Mouse (Mus musculus) neural tube, embryonic 12.5 days (tissue): ENCODE measurements at regions not wholly inside any gene's neighbourhood (a gene's known extent, or its start where the extent isn't known, plus 50 kb on each side); places are given as distances from the start of the nearest gene placed in this dataset.
"Not testable (repeated sequence)": the region's sequence is repeated elsewhere in the genome, so short reads cannot be mapped to it uniquely, and the experiment has no call there.

Experiments
- ATAC-seq: fragments of 200-750 bp; cut with Nextera tagmentation; 2 replicates; pipeline ENCODE4 v1.8.0; 2017; ENCODE audit warnings: low read depth, mild to moderate bottlenecking, moderate TSS enrichment, moderate library complexity; ENCODE audit not compliant: low FRiP score
- H3K27ac ChIP-seq: fragments of 300-500 bp; sonication (generic); 2 replicates; pipeline ENCODE4 v1.5.1; 2016
- H3K27me3 ChIP-seq: fragments of 300-500 bp; sonication (generic); replicated peaks from 2 replicates; pipeline ENCODE4 v1.6.1; 2016; ENCODE audit warnings: mild to moderate bottlenecking
- H3K36me3 ChIP-seq: fragments of 300-500 bp; sonication (generic); 2 replicates; pipeline ENCODE4 v1.6.1; 2016; ENCODE audit warnings: mild to moderate bottlenecking
- H3K4me1 ChIP-seq: fragments of 300-500 bp; sonication (generic); 2 replicates; pipeline ENCODE4 v1.6.1; 2016
- H3K4me2 ChIP-seq: fragments of 300-500 bp; sonication (generic); replicated peaks from 2 replicates; pipeline ENCODE4 v1.6.1; 2016; ENCODE audit warnings: mild to moderate bottlenecking
- H3K4me3 ChIP-seq: fragments of 300-500 bp; sonication (generic); 2 replicates; pipeline ENCODE4 v1.5.1; 2016
- H3K9ac ChIP-seq: fragments of 300-500 bp; sonication (generic); 2 replicates; pipeline ENCODE4 v1.6.1; 2016; ENCODE audit warnings: mild to moderate bottlenecking
- H3K9me3 ChIP-seq: fragments of 300-500 bp; sonication (generic); 2 replicates; pipeline ENCODE4 v1.6.1; 2016; ENCODE audit warnings: mild to moderate bottlenecking
- WGBS: fragments of 180-500 bp; shearing (Covaris S2); methylation state at CpG from one replicate; pipeline ENCODE4 v1.1.7; 2016; 5-methylcytosine and 5-hydroxymethylcytosine counted together

DNA sequence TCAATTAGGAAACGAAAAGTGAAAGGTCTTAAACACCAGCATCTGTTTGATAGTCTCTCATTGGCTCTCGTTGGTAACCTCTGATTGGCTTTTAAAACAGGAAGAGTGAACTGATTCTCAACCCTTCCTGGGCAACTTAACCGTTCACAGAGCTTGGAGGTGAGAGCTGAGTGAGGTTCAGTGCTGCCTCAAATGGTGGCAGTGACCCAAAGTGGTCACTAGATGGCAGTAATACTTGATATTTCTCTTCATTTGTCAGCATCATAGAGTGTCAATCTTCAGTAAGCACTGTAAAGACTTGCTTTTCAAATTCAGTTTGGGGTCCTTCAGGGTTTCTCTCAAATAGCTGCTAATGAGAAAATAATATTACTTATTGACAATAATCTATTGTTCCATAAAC lies 321.8 kb upstream of the Gdi2 start:
- WGBS = 48% methylated on average over 3 of the region's 3 CpGs
- H3K9me3 ChIP-seq, H3K27ac ChIP-seq, H3K36me3 ChIP-seq, H3K4me2 ChIP-seq, H3K27me3 ChIP-seq, H3K4me1 ChIP-seq, H3K9ac ChIP-seq, ATAC-seq, H3K4me3 ChIP-seq: not testable (repeated sequence)

DNA sequence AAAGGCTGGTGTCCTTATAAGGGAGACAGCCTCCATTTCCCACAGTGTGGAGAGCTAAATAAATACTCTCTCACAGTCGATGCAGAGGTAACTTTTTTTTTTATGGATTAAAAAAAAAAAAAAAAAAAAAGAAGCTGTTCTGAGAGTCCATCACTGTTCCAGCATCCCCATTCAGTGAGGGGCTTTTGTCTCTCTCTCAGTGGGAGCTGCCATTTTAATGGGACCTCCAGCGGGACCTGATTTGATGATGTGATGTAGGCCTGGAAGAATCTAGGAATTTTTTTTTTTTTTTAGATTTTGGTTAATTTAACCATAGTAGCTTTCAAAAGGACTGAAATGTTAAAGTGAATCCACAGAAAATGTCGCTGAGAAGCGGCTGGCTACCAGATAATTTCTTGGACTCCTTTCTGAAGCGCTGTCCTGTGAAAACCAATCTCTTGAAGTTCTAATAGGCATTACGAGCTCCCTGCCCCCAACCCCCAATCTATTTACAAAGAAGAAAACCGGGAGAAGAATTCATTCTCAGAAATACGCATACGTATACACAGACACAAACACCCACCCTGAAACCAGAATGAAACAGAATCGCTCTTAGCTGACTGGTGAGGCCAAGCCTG lies 316.8 kb upstream of the Gdi2 start:
- not testable (repeated sequence) for H3K27ac ChIP-seq, H3K27me3 ChIP-seq, H3K4me1 ChIP-seq, H3K36me3 ChIP-seq, H3K9me3 ChIP-seq, H3K9ac ChIP-seq, ATAC-seq, H3K4me3 ChIP-seq
- peak overlapping the region; percentile 31 for H3K4me2 ChIP-seq
- WGBS = 55% methylated on average over 10 of the region's 10 CpGs

DNA sequence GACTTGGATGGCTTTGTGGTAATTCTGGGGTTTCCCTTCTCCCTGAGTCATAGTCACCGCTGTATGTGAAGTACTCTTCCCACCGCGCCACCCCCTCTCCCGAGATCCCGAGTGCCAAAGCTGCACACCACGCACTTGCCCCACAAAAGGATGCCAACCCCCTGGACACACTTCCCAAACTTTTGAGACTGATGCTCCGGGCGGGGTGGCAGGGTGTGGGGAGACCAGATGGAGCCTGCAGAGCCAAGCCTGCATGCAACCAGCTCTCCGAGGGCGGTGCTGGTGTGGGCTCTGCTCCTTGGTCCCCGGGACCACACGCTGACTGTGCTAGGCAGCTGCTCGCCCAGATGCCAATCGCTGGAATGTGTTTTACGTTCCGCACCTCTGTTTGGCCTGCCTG lies 316.2 kb upstream of the Gdi2 start:
- 60% methylated on average over 16 of the region's 16 CpGs for WGBS
- Histone ChIP-seq H3K36me3 (no peaks in the 10 kb centered on the region), H3K27ac (no peak overlapping the region), H3K4me2 (peak overlapping the region; percentile 31), H3K27me3 (no peaks in the 10 kb centered on the region), H3K4me1 (no peaks in the 10 kb centered on the region), H3K9ac (no peak overlapping the region), H3K4me3 (no peak overlapping the region), H3K9me3 (no peaks in the 10 kb centered on the region; the same call in 1 of the 2 replicates)
- no peak for ATAC-seq

DNA sequence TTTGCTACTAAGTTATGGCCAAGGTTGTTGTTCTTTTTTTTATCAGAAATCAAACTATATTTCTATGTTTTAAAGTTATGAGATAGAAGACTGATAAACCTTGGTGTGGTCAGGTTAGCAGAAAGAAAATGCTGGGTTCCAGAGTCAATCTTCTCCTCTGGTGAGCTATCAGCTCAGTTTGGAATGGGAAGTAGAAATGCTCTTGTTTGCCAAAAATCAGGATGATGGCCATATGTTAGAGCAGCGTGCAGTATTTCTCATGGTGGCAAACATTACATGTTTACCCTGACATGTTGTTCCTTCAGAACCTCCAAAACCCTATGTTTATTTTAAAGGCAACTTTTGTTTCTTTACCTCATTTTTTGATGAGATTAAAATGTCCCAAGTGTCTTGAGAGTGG lies 279.5 kb upstream of the Gdi2 start:
- H3K9me3 ChIP-seq = peaks cover 4% of the 10 kb centered on the region; the same call in 1 of the 2 replicates
- ATAC-seq = no peak
- no peaks in the 10 kb centered on the region for H3K27me3 ChIP-seq
- H3K36me3 ChIP-seq = no peaks in the 10 kb centered on the region
- WGBS = 84% methylated on average over 1 of the region's 1 CpGs
- H3K27ac ChIP-seq = no peak overlapping the region
- no peak overlapping the region for H3K4me3 ChIP-seq
- no peak overlapping the region for H3K4me2 ChIP-seq
- H3K4me1 ChIP-seq = no peaks in the 10 kb centered on the region
- no peak overlapping the region for H3K9ac ChIP-seq

DNA sequence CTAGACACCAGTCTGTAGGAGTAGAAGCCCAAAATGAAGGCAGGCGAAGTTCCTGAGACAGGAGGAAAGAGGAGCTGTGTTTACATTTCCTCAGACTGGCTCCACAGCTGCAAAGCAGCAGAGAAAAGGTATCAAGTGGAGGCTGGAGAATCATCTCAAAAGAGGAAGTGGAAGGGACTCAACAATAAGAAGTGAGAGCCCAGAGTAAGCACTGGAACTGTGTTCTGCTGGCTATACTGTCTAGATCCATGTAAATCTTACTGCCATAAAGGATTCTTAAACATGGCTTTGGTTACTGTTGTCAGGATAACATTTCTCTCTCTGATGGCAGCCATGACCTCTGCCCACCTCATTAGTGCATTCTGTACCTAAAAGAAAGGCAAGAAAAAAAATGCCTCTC lies 261.7 kb upstream of the Gdi2 start:
- H3K36me3 ChIP-seq, H3K27me3 ChIP-seq, H3K9ac ChIP-seq, H3K4me2 ChIP-seq, H3K9me3 ChIP-seq, H3K4me1 ChIP-seq, ATAC-seq, H3K4me3 ChIP-seq, H3K27ac ChIP-seq: not testable (repeated sequence)
- WGBS = 46% methylated on average over 1 of the region's 1 CpGs
